Mouse (Mus musculus): ENCODE measurements around the gene Ralb.

GRCm38 (mm10) chr1:119476905-119477353 is 27.7 kb downstream of the Ralb start:
- TF ChIP-seq POLR2A (IDR thresholded peaks at IDR 0.05; ENCODE audit: extremely low read depth, insufficient read depth, low read length) (no peak), CTCF (IDR thresholded peaks at IDR 0.05; ENCODE audit: extremely low read depth, insufficient read depth, low read length) (no peak)
